Mouse (Mus musculus): ENCODE results near the gene Ank.
A peak's percentile ranks its signal among the peaks of the same experiment; 100 is the strongest.

Ank gene

GRCm38 (mm10) chr15:27537519-27538223 lies 71.2 kb downstream of the Ank start:
- no peak for DNase-seq (ENCODE audit: low read depth)

- no peak for DNase-seq (ENCODE audit: low read depth)
Measured at GRCm38 (mm10) chr15:27539745-27540144, 73.3 kb downstream of the Ank start.

- DNase-seq (ENCODE audit: low read depth), result no peak
Measured at GRCm38 (mm10) chr15:27545203-27545602, 78.7 kb downstream of the Ank start.

GRCm38 (mm10) chr15:27548110-27548509 lies 81.6 kb downstream of the Ank start:
- DNase-seq (ENCODE audit: low read depth), result no peak

GRCm38 (mm10) chr15:27549071-27549470 lies 82.6 kb downstream of the Ank start:
- DNase-seq (ENCODE audit: low read depth), result no peak

- no peak for DNase-seq (ENCODE audit: low read depth)
Measured at GRCm38 (mm10) chr15:27549878-27550277, 83.4 kb downstream of the Ank start.

GRCm38 (mm10) chr15:27550358-27550992 lies 84.0 kb downstream of the Ank start:
- no peak for DNase-seq (ENCODE audit: low read depth)

- DNase-seq (ENCODE audit: low read depth), result no peak
Measured at GRCm38 (mm10) chr15:27551117-27552114, 84.9 kb downstream of the Ank start.

GRCm38 (mm10) chr15:27552129-27552700 lies 85.7 kb downstream of the Ank start:
- no peak for DNase-seq (ENCODE audit: low read depth)

GRCm38 (mm10) chr15:27553554-27553953 lies 87.1 kb downstream of the Ank start:
- peak; percentile 55 for DNase-seq (ENCODE audit: low read depth)

- DNase-seq (ENCODE audit: low read depth), result no peak
Measured at GRCm38 (mm10) chr15:27558456-27559147, 92.1 kb downstream of the Ank start.

- no peak for DNase-seq (ENCODE audit: low read depth)
Measured at GRCm38 (mm10) chr15:27560315-27560714, 93.8 kb downstream of the Ank start.

- no peak for DNase-seq (ENCODE audit: low read depth)
Measured at GRCm38 (mm10) chr15:27564106-27565100, 97.9 kb downstream of the Ank start.

- DNase-seq (ENCODE audit: low read depth), result no peak
Measured at GRCm38 (mm10) chr15:27565626-27566185, 99.2 kb downstream of the Ank start.

- DNase-seq (ENCODE audit: low read depth), result no peak
Measured at GRCm38 (mm10) chr15:27567356-27567755, 100.9 kb downstream of the Ank start.

- DNase-seq (ENCODE audit: low read depth), result no peak
Measured at GRCm38 (mm10) chr15:27568371-27568770, 101.9 kb downstream of the Ank start.

GRCm38 (mm10) chr15:27569924-27570323 lies 103.4 kb downstream of the Ank start:
- DNase-seq (ENCODE audit: low read depth), result peak; percentile 41

- DNase-seq (ENCODE audit: low read depth), result no peak
Measured at GRCm38 (mm10) chr15:27570385-27570784, 103.9 kb downstream of the Ank start.

GRCm38 (mm10) chr15:27571179-27571578 lies 104.7 kb downstream of the Ank start:
- DNase-seq (ENCODE audit: low read depth), result no peak
